Mouse (Mus musculus) spleen, adult 2 months (tissue): ENCODE measurements around the gene Nexn. TPM values are rescaled to one million over a fixed set of nuclear protein-coding genes. Genes with fewer than 3 reads are reported as not detected.
A peak's percentile ranks its signal among the peaks of the same experiment; 100 is the strongest.

Source experiments
- DNase-seq, 2 experiments: peaks; one replicate each; pipeline versions ENCODE4 v3.0.0 to v3.0.0-alpha.2; 2012 to 2021; ENCODE audit warnings: low spot score in 2 of 2, low read depth in 1 of 2
- H3K27ac ChIP-seq: fragments of 200-500 bp; 2 replicates; pipeline ENCODE4 v1.5.1; 2012; ENCODE audit warnings: low read length, inconsistent platforms; ENCODE audit not compliant: insufficient read depth
- H3K27me3 ChIP-seq: fragments of 200-500 bp; 2 replicates; pipeline ENCODE4 v1.6.1; 2012; ENCODE audit warnings: mild to moderate bottlenecking, moderate library complexity, low read length, inconsistent platforms; ENCODE audit not compliant: control insufficient read depth, insufficient read depth
- H3K36me3 ChIP-seq: fragments of 200-500 bp; 2 replicates; pipeline ENCODE4 v1.6.1; 2012; ENCODE audit warnings: mild to moderate bottlenecking, low read length, inconsistent platforms; ENCODE audit not compliant: control insufficient read depth, insufficient read depth
- H3K4me1 ChIP-seq: fragments of 200-500 bp; 2 replicates; pipeline ENCODE4 v1.6.1; 2011; ENCODE audit warnings: inconsistent platforms; ENCODE audit not compliant: control insufficient read depth, insufficient read depth, insufficient read length
- H3K4me3 ChIP-seq: fragments of 200-500 bp; 2 replicates; pipeline ENCODE4 v1.5.1; 2011; ENCODE audit warnings: mild to moderate bottlenecking, inconsistent platforms; ENCODE audit not compliant: insufficient read depth, insufficient read length; ENCODE audit errors: extremely low read depth
- CTCF ChIP-seq: fragments of 200-500 bp; IDR thresholded peaks from 2 replicates; pipeline ENCODE4 v1.5.1; 2011; ENCODE audit warnings: mild to moderate bottlenecking, inconsistent platforms; ENCODE audit not compliant: insufficient read depth, insufficient read length, insufficient replicate concordance; ENCODE audit errors: extremely low read depth
- POLR2A ChIP-seq: fragments of 200-500 bp; IDR thresholded peaks from 2 replicates; pipeline ENCODE4 v1.6.1; 2011; ENCODE audit warnings: low read depth, low read length, inconsistent platforms
- WGBS: fragments of 180-500 bp; shearing (Covaris S2); methylation state at CpG from one replicate; pipeline ENCODE4 v1.1.7; 2018; 5-methylcytosine and 5-hydroxymethylcytosine counted together
- polyA plus RNA-seq: library from polyadenylated mRNA; depleted of rRNA; stranded (reverse); fragments of >200 nt; gene quantifications from 2 replicates; pipeline ENCODE4 v1.2.3, GENCODE M21; 2012

The Nexn gene
- polyA plus RNA-seq, 1 experiment, result 0.18 TPM

DNA sequence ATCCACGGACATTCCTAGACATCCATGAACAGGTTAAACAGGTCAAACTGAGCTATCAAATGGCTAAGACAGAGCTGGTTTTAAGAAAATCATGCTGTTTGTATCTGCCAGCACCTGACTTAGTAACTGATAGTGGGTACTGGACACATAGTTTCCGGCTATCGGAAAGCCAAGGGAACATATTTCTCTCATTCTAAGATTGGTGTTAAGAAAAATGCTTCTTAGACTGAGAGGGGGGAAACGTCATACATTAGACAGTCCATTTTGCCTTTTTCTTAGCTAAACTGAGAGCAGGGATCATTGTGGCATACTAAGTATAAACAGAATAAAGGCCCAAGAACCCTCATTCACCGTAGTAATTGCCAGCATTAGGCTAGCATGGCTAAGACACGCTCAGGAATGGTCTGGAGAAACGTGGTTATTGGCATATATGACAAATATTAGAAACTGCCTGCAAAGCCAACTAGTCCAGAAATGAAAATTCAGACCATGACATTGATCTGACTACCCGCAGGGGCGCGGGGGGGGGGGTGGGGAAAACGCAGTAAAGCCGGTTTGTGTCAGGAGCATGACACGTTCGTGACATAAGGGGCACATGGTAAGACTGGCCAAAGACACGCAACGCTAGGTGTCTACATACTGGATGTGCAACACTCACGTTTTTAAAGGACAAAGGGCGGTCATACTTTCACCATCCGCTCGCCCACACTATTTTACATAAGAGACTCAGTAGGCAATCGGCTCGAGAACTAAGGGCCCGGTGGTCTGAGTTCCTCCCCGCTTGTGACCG is 56.8 kb downstream of the Nexn start:
- peak in 1 of 2 experiments; percentile 49 for DNase-seq
- Histone ChIP-seq H3K4me3 (peak overlapping the region; percentile 75), H3K27ac (peak overlapping the region; percentile 97), H3K36me3 (no peaks in the 10 kb centered on the region), H3K27me3 (no peaks in the 10 kb centered on the region), H3K4me1 (peaks cover 9% of the 10 kb centered on the region)
- TF ChIP-seq CTCF, result no peak
- no peak for TF ChIP-seq POLR2A
- 4% methylated on average over 25 of the region's 25 CpGs for WGBS

GRCm38 (mm10) chr3:152208096-152208885 is 57.9 kb downstream of the Nexn start:
- H3K4me3 ChIP-seq, result no peak overlapping the region

DNA sequence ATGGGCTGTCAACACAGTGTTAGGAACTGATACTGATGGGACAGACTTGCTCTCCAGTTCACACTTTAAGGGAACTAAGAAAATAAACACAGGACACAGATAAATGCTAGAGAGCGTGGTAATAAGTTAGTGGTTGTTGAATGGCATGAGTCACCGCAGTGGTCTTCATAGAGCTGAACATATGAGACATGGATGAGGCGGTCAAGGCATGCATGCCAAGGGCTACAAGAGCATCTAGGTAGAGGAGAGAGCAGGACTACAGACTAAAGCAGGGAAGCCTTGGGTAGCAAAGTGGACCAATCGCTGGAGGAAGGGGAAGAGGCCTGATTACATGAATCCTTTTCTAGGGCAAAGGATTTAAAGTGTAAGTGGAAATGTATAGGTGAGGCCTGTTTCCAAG is 59.0 kb downstream of the Nexn start:
- no peak for DNase-seq
- 96% methylated on average over 4 of the region's 4 CpGs for WGBS
- no peak for TF ChIP-seq CTCF
- TF ChIP-seq POLR2A, result no peak
- no peak overlapping the region for H3K4me3 ChIP-seq
- H3K4me1 ChIP-seq, result peaks cover 5% of the 10 kb centered on the region
- no peaks in the 10 kb centered on the region for H3K36me3 ChIP-seq
- no peak overlapping the region for H3K27ac ChIP-seq
- H3K27me3 ChIP-seq, result no peaks in the 10 kb centered on the region

More at GRCm38 (mm10) chr3:152208096-152208885, 57.9 kb downstream of the Nexn start:
- TF ChIP-seq POLR2A (no peak), CTCF (no peak)
- 97% methylated on average over 7 of the region's 7 CpGs for WGBS
- no peak overlapping the region for H3K27ac ChIP-seq
- no peaks in the 10 kb centered on the region for H3K36me3 ChIP-seq
- H3K27me3 ChIP-seq, result no peaks in the 10 kb centered on the region
- DNase-seq, result no peak
- peaks cover 9% of the 10 kb centered on the region for H3K4me1 ChIP-seq

DNA sequence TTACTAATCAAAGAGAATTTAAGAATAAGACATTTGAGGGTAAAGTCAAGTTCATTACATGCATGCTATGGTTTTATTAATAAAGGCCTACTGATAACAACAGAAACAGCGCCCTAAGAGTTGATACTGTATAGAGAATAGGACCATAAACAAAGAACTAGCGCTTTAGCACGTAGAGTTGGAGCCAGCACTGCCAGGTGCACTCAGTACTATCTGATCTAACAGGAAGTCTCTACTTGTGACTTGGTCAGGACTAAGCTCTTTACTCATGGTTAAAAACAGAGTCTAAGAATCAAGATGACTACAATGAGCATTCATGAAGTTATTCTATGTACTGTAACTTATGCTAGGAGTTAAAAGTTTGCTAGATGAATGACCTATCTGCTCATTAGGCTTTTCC is 61.6 kb downstream of the Nexn start:
- Histone ChIP-seq H3K27ac (no peak overlapping the region), H3K36me3 (no peaks in the 10 kb centered on the region), H3K4me1 (peaks cover 2% of the 10 kb centered on the region; the same call in 1 of the 2 replicates), H3K4me3 (no peak overlapping the region), H3K27me3 (no peaks in the 10 kb centered on the region)
- no peak for DNase-seq
- 69% methylated on average over 3 of the region's 3 CpGs for WGBS
- TF ChIP-seq POLR2A (no peak), CTCF (no peak)

DNA sequence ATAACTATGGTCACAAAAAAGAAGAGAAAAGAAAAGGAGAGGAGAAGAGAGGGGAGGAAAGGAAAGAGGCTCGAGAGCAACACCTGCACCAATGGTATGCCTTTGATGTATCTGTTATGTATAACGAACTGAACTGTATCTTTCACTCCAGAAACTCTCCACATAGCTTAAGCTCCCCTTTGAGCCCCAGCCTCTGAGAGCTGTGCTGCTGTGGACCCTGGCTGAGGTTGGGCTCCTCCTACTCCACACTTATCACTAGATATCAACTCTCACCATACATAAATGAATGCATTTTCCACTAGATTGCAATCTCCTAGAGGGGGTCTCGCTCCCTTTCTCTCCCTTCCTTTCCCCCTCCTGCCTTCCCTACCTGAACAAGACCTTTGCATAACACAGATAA is 62.2 kb downstream of the Nexn start:
- 75% methylated on average over 3 of the region's 3 CpGs for WGBS

DNA sequence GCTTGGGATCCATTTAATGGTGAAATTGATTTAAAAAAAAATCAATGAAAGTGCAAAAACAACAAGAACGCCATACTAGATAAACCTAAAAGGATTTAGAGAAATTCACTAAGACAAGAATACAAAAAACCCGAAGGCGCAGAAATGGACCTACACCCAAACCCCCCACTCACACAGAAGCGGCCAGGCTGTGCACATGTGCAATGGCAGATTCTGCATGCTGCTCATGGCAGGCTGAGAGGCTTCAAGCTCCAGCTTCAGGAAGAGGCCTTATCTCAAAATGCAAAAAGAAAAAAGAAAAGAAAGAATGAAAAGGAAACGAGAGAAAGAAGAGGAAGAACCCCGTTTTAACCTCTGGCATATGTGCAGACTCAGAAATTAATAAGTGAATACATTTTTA is 62.7 kb downstream of the Nexn start:
- Histone ChIP-seq H3K4me3 (no peak overlapping the region), H3K36me3 (no peaks in the 10 kb centered on the region), H3K4me1 (no peaks in the 10 kb centered on the region), H3K27ac (no peak overlapping the region), H3K27me3 (no peaks in the 10 kb centered on the region)
- DNase-seq, result no peak
- TF ChIP-seq POLR2A, result no peak
- 83% methylated on average over 6 of the region's 6 CpGs for WGBS

More for the DNA sequence above, 62.2 kb downstream of the Nexn start:
- no peak overlapping the region for H3K27ac ChIP-seq
- DNase-seq, result no peak
- TF ChIP-seq CTCF, result no peak
- no peak for TF ChIP-seq POLR2A
- H3K36me3 ChIP-seq, result no peaks in the 10 kb centered on the region
- H3K4me1 ChIP-seq, result no peaks in the 10 kb centered on the region
- no peak overlapping the region for H3K4me3 ChIP-seq
- no peaks in the 10 kb centered on the region for H3K27me3 ChIP-seq

- H3K27me3 ChIP-seq, result no peaks in the 10 kb centered on the region
- TF ChIP-seq POLR2A, result no peak
- TF ChIP-seq CTCF, result no peak
- H3K36me3 ChIP-seq, result no peaks in the 10 kb centered on the region
- H3K4me1 ChIP-seq, result no peaks in the 10 kb centered on the region
- no peak for DNase-seq
- H3K4me3 ChIP-seq, result no peak overlapping the region
- H3K27ac ChIP-seq, result no peak overlapping the region
Observed at GRCm38 (mm10) chr3:152202942-152203341, 63.2 kb downstream of the Nexn start.
